Mouse (Mus musculus) left cerebral cortex, postnatal 25 days (tissue): ENCODE measurements around the gene Fam213b. TPM values are rescaled to one million over a fixed set of nuclear protein-coding genes. Genes with fewer than 3 reads are reported as not detected.

Source experiments
- DNase-seq, 2 experiments: peaks; one replicate each; pipeline ENCODE4 v3.0.0; 2022; ENCODE audit warnings: low spot score in 2 of 2, mixed read lengths in 1 of 2
- intact Hi-C: fragments of 180-260 bp; cut with DNase I; formaldehyde crosslinking; loops from one replicate; pipeline ENCODE4 v1.15.1; 2025
- total RNA-seq, 2 experiments: library from RNA; stranded (reverse); gene quantifications; 2 replicates each; pipeline ENCODE4 v1.2.3; 2021

Gene Fam213b
- total RNA-seq, 2 experiments from 2014 or later, result 47.5 to 51.4 TPM

DNA sequence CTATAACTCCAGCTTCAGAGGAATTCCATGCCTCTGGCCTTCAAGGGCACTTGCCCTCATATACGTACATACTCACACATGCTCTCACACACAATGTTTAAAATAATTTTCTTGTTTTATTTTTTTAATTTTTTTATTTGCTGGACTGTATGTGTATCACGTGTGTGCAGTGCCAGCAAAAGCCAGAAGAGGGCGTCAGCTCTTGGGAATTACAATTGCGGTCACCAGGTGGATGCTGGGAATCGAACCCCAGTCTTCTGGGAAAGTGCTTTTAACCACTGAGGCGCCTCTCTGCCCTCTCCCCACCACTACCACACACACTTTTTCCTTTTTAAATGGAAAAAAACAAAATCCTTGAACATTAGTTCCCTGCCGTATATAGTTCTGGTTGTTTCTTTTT is 42.1 kb downstream of the Fam213b start:
- intact Hi-C loops, result no loop called here

DNA sequence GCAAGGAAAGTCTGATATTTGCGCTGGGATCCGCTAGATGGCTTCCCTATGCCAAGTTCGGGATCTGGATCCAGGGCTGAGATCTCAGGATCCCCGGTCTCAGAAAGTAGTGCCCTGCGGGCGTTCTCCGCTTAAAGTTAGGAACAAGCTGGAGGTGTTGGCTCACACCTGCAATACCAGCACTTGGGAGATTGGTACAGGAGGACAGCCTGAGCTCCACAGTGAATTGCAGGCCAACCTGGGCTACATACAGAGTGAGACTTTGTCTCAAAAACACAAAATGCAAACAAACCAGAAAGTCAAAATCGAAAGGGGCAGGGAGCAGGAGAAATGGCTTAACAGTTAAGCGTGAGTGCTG is 42.5 kb downstream of the Fam213b start:
- no peak for DNase-seq
- intact Hi-C loops, result no loop called here

More for the DNA sequence above, 42.1 kb downstream of the Fam213b start:
- no peak for DNase-seq

DNA sequence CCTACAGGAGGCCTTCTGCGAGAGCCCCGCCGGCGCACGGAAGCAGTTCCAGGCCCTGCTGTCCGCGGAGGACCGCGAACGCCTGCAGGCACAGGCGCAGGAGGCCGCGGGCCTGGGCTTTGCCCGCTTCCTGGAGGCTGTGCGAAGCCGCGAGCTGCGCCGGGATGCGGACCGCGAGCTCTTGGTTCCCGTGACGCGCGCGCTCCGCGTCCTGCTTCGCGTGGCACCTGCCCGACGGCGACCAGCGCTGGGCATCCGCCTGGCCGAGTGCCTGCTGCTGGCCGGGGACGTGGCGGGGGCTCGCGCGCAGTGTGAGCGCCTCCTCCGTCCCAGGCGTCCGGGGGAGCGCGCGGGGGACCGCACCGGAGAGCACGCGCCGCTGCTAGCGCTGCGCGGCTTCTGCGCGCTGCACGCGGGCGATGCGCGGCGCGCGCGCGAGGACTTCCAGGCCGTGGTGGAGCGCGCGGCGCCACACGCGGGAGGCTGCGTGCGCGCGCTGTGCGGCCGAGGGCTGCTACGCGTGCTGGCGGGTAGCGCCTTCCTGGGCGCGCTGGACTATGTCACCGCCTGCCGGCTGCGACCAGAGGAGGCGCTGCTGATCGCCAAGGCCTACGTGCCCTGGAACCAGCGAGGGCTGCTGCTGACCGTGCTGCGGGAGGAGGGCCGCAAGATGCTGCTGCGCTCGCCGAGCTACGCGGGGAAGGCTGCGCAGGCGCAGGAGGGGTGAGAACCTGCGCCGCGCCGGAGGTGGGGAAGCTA is 43.0 kb downstream of the Fam213b start:
- intact Hi-C loops, result no loop called here
- DNase-seq, result peak; percentile 93 to 97

DNA sequence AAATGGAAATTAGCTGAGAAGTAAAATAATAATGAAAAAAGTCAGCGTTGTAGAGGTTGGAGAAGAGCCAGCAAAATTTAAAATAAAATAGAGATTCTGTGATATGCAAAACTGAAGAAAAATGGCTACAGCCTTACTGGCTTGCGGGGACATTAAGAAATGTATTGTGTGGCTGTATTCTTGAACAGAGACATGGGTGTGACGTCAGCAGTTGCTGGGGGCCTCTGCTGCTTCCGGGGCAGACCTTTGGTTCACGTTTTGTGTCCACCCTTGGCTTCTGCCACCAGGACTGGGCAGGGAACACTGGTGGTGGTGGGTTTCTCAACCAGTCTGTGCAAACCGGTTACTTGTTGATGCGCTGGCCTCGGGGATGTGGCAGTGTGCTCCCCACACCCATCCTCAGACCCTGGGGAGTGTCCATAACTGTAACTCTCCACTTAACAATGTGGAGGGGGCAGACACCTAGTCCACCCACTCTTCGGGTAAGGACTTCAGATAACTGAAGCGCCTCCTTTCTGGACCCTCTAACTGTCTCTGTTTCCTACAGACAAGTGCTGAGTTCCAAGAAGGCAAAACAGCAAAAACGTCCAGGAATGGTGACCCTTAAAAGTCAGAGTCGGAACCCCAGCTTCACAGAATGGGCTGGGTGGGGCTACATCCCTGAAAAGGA is 44.1 kb downstream of the Fam213b start:
- no peak for DNase-seq
- intact Hi-C loops, result no loop called here

DNA sequence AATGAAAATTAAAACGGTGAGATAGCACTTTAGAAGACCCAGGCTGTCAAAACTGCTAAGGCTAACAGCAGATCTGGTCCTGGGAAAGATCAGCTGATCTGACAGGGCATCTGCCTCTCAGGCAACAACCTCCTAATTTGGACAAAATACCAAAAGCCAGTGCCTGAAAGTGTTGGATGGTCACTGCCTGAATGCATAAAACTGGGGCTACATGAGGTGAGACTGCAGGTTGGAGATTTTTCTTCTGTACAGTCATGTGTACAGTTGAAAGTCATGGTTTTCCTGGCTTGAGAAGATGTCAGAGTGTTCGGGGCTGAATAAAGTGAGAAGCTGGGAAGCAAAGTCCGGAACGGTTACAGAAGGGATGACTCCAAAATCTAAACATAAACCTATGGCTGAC is 45.1 kb downstream of the Fam213b start:
- intact Hi-C loops, result no loop called here
- no peak for DNase-seq

DNA sequence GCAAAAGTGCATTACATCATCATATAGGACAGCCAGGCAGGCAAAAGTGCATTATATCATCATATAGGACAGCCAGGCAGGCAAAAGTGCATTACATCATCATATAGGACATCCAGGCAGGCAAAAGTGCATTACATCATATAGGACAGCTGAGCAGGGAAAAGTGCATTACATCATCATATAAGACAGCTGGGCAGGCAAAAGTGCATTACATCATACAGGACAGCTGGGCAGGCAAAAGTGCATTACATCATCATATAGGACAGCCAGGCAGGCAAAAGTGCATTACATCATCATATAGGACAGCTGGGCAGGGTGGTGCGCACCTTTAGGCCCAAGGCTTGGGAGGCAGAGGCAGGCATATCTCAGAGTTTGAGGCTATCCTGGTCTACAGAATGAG is 46.2 kb downstream of the Fam213b start:
- DNase-seq, result no peak

More for the DNA sequence above, 46.2 kb downstream of the Fam213b start:
- intact Hi-C loops, result no loop called here

Other genes with a start within 250 kb of the Fam213b start
- not detected for gene Actrt2, start 231.3 kb downstream of the Fam213b start, total RNA-seq
- 1 to 10 TPM; 2.4 to 2.7 TPM for gene Ttc34, start 61.7 kb downstream of the Fam213b start, total RNA-seq
- gene Mmel1, start 29.6 kb downstream of the Fam213b start, total RNA-seq, result under 1 TPM; 0.48 to 0.85 TPM
- gene Tnfrsf14, start 29.4 kb upstream of the Fam213b start, total RNA-seq, result 1 to 10 TPM; 1.3 to 1.7 TPM
- 10 to 100 TPM; 35.8 to 41.3 TPM for gene Hes5, start 61.8 kb upstream of the Fam213b start, total RNA-seq
- gene Pank4, start 65.0 kb upstream of the Fam213b start, total RNA-seq, result 10 to 100 TPM; 37.6 to 39.8 TPM
- 10 to 100 TPM; 76.2 to 81.5 TPM for gene Plch2, start 157.6 kb upstream of the Fam213b start, total RNA-seq
- gene Pex10, start 167.9 kb upstream of the Fam213b start, total RNA-seq, result 10 to 100 TPM; 18.7 to 20.2 TPM
- gene Rer1, start 187.2 kb upstream of the Fam213b start, total RNA-seq, result 10 to 100 TPM; 60.9 to 69.4 TPM
- 1 to 10 TPM; 8.6 to 9.7 TPM for gene Morn1, start 187.4 kb upstream of the Fam213b start, total RNA-seq